Mouse (Mus musculus) limb, embryonic 12.5 days (tissue): ENCODE measurements around the gene Svop. TPM values are rescaled to one million over a fixed set of nuclear protein-coding genes. Genes with fewer than 3 reads are reported as not detected.
A peak's percentile ranks its signal among the peaks of the same experiment; 100 is the strongest.

Experiments used
- ATAC-seq: fragments of 200-750 bp; cut with Nextera tagmentation; 2 replicates; pipeline ENCODE4 v1.8.0; 2017; ENCODE audit warnings: low read depth, moderate TSS enrichment; ENCODE audit not compliant: insufficient number of reproducible peaks, insufficient read depth, low FRiP score, low TSS enrichment
- H3K27ac ChIP-seq: fragments of 300-500 bp; sonication (generic); 2 replicates; pipeline ENCODE4 v1.5.1; 2016; ENCODE audit warnings: mild to moderate bottlenecking, moderate library complexity
- H3K27me3 ChIP-seq: fragments of 300-500 bp; sonication (generic); 2 replicates; pipeline ENCODE4 v1.6.1; 2016; ENCODE audit warnings: mild to moderate bottlenecking, moderate library complexity
- H3K36me3 ChIP-seq: fragments of 300-500 bp; sonication (generic); 2 replicates; pipeline ENCODE4 v1.6.1; 2016; ENCODE audit warnings: mild to moderate bottlenecking, moderate library complexity
- H3K4me1 ChIP-seq: fragments of 300-500 bp; sonication (generic); replicated peaks from 2 replicates; pipeline ENCODE4 v1.6.1; 2016
- H3K4me2 ChIP-seq: fragments of 300-500 bp; sonication (generic); 2 replicates; pipeline ENCODE4 v1.6.1; 2016; ENCODE audit warnings: mild to moderate bottlenecking, moderate library complexity
- H3K4me3 ChIP-seq: fragments of 300-500 bp; sonication (generic); replicated peaks from 2 replicates; pipeline ENCODE4 v1.5.1; 2016; ENCODE audit warnings: mild to moderate bottlenecking
- H3K9ac ChIP-seq: fragments of 300-500 bp; sonication (generic); replicated peaks from 2 replicates; pipeline ENCODE4 v1.6.1; 2016; ENCODE audit warnings: mild to moderate bottlenecking, moderate library complexity
- H3K9me3 ChIP-seq: fragments of 300-500 bp; sonication (generic); 2 replicates; pipeline ENCODE4 v1.6.1; 2016; ENCODE audit warnings: mild to moderate bottlenecking, moderate library complexity
- WGBS: fragments of 180-500 bp; shearing (Covaris S2); methylation state at CpG from one replicate; pipeline ENCODE4 v1.1.7; 2016; 5-methylcytosine and 5-hydroxymethylcytosine counted together
- polyA plus RNA-seq: library from polyadenylated mRNA; unstranded; fragments of >200 nt; fragmentation: Nextera tagmentation; extraction: Ambion mirVana; gene quantifications from 2 replicates; pipeline ENCODE4 v1.2.1, GENCODE M21; 2016

The Svop gene
- polyA plus RNA-seq, 1 experiment from 2014 or later = 0.08 TPM

GRCm38 (mm10) chr5:114024390-114024789 lies 67.0 kb downstream of the Svop start:
- Histone ChIP-seq H3K9ac (no peak overlapping the region), H3K9me3 (no peaks in the 10 kb centered on the region), H3K4me3 (no peak overlapping the region), H3K36me3 (no peaks in the 10 kb centered on the region), H3K27me3 (no peaks in the 10 kb centered on the region), H3K4me1 (no peaks in the 10 kb centered on the region), H3K27ac (no peak overlapping the region), H3K4me2 (0 out of 2 replicates have a peak overlapping the region, but pooled peaks have one; percentile 35)
- 51% methylated on average over 6 of the region's 6 CpGs for WGBS
- no peak for ATAC-seq

- H3K4me1 ChIP-seq = no peaks in the 10 kb centered on the region
- no peak overlapping the region for H3K9ac ChIP-seq
- WGBS = 67% methylated on average over 7 of the region's 7 CpGs
- H3K27ac ChIP-seq = no peak overlapping the region
- H3K27me3 ChIP-seq = no peaks in the 10 kb centered on the region
- no peak for ATAC-seq
- H3K4me3 ChIP-seq = no peak overlapping the region
- no peak overlapping the region for H3K4me2 ChIP-seq
- H3K36me3 ChIP-seq = no peaks in the 10 kb centered on the region
- no peaks in the 10 kb centered on the region for H3K9me3 ChIP-seq
These were observed 76.2 kb downstream of the Svop start for GRCm38 (mm10) chr5:114015121-114015520.

- H3K9ac ChIP-seq = no peak overlapping the region
- H3K27me3 ChIP-seq = no peaks in the 10 kb centered on the region
- no peaks in the 10 kb centered on the region for H3K4me1 ChIP-seq
- no peaks in the 10 kb centered on the region for H3K36me3 ChIP-seq
- H3K27ac ChIP-seq = no peak overlapping the region
- H3K9me3 ChIP-seq = no peaks in the 10 kb centered on the region
- WGBS = 65% methylated on average over 4 of the region's 4 CpGs
- no peak for ATAC-seq
- H3K4me2 ChIP-seq = no peak overlapping the region
- no peak overlapping the region for H3K4me3 ChIP-seq
These were observed 82.3 kb downstream of the Svop start for GRCm38 (mm10) chr5:114009049-114009448.

- Histone ChIP-seq H3K27me3 (peaks cover 5% of the 10 kb centered on the region), H3K36me3 (no peaks in the 10 kb centered on the region), H3K4me1 (no peaks in the 10 kb centered on the region), H3K4me2 (no peak overlapping the region), H3K4me3 (no peak overlapping the region), H3K27ac (no peak overlapping the region), H3K9me3 (no peaks in the 10 kb centered on the region), H3K9ac (no peak overlapping the region)
- ATAC-seq = no peak
- WGBS = 86% methylated on average over 12 of the region's 12 CpGs
These were observed 83.5 kb downstream of the Svop start for GRCm38 (mm10) chr5:114007753-114008453.

- ATAC-seq = no peak
- Histone ChIP-seq H3K9me3 (no peaks in the 10 kb centered on the region), H3K4me3 (no peak overlapping the region), H3K4me1 (no peaks in the 10 kb centered on the region), H3K9ac (no peak overlapping the region), H3K36me3 (no peaks in the 10 kb centered on the region), H3K4me2 (no peak overlapping the region), H3K27me3 (peaks cover 5% of the 10 kb centered on the region), H3K27ac (no peak overlapping the region)
- WGBS = 74% methylated on average over 4 of the region's 4 CpGs
These were observed 84.4 kb downstream of the Svop start for GRCm38 (mm10) chr5:114006974-114007373.

- no peaks in the 10 kb centered on the region for H3K36me3 ChIP-seq
- H3K9ac ChIP-seq = no peak overlapping the region
These were observed 86.3 kb downstream of the Svop start for GRCm38 (mm10) chr5:114005100-114005499.

GRCm38 (mm10) chr5:114004573-114004972 lies 86.8 kb downstream of the Svop start:
- Histone ChIP-seq H3K4me2 (no peak overlapping the region), H3K27ac (no peak overlapping the region), H3K9ac (no peak overlapping the region), H3K4me3 (no peak overlapping the region), H3K36me3 (no peaks in the 10 kb centered on the region), H3K27me3 (peaks cover 5% of the 10 kb centered on the region), H3K4me1 (no peaks in the 10 kb centered on the region), H3K9me3 (no peaks in the 10 kb centered on the region)
- 79% methylated on average over 11 of the region's 11 CpGs for WGBS
- no peak for ATAC-seq

More at GRCm38 (mm10) chr5:114005100-114005499, 86.3 kb downstream of the Svop start:
- no peak overlapping the region for H3K4me3 ChIP-seq
- no peak overlapping the region for H3K4me2 ChIP-seq
- WGBS = 21% methylated on average over 5 of the region's 5 CpGs
- no peaks in the 10 kb centered on the region for H3K4me1 ChIP-seq
- no peak overlapping the region for H3K27ac ChIP-seq
- no peaks in the 10 kb centered on the region for H3K9me3 ChIP-seq
- ATAC-seq = no peak
- peaks cover 5% of the 10 kb centered on the region for H3K27me3 ChIP-seq

- Histone ChIP-seq H3K9me3 (no peaks in the 10 kb centered on the region), H3K4me1 (no peaks in the 10 kb centered on the region), H3K4me2 (no peak within 1 kb of the TSS), H3K9ac (no peak within 1 kb of the TSS), H3K36me3 (no peaks in the 10 kb centered on the region), H3K27me3 (peaks cover 5% of the 10 kb centered on the region), H3K27ac (no peak within 1 kb of the TSS), H3K4me3 (no peak within 1 kb of the TSS)
- no peak for ATAC-seq
- WGBS = 55% methylated on average over 5 of the region's 5 CpGs
These were observed 87.8 kb downstream of the Svop start, which contains the start of gene Dao for GRCm38 (mm10) chr5:114003542-114003941. Gene Dao, plus strand, starts transcription at chr5:114003703.

- Histone ChIP-seq H3K4me2 (no peak overlapping the region), H3K4me1 (peaks cover 2% of the 10 kb centered on the region), H3K9me3 (no peaks in the 10 kb centered on the region), H3K4me3 (no peak overlapping the region), H3K27ac (no peak overlapping the region), H3K36me3 (no peaks in the 10 kb centered on the region), H3K9ac (no peak overlapping the region), H3K27me3 (peaks cover 5% of the 10 kb centered on the region)
- ATAC-seq = no peak
- WGBS = 62% methylated on average over 5 of the region's 5 CpGs
These were observed 92.0 kb downstream of the Svop start for GRCm38 (mm10) chr5:113999382-113999781.

- no peaks in the 10 kb centered on the region for H3K36me3 ChIP-seq
- 57% methylated on average over 2 of the region's 2 CpGs for WGBS
- H3K4me3 ChIP-seq = no peak overlapping the region
- ATAC-seq = no peak
- H3K27ac ChIP-seq = no peak overlapping the region
- no peaks in the 10 kb centered on the region for H3K9me3 ChIP-seq
- no peak overlapping the region for H3K9ac ChIP-seq
- H3K4me1 ChIP-seq = peaks cover 21% of the 10 kb centered on the region
- no peak overlapping the region for H3K4me2 ChIP-seq
- no peaks in the 10 kb centered on the region for H3K27me3 ChIP-seq
These were observed 94.9 kb downstream of the Svop start for GRCm38 (mm10) chr5:113996458-113996857.

- peak; percentile 85 for ATAC-seq
- peaks cover 25% of the 10 kb centered on the region for H3K4me1 ChIP-seq
- under 1% methylated on average over 74 of the region's 83 CpGs for WGBS
These were observed 97.6 kb downstream of the Svop start, which contains the start of gene Ssh1 for GRCm38 (mm10) chr5:113993487-113994465. Gene Ssh1, minus strand, starts transcription at chr5:113993894.

More at GRCm38 (mm10) chr5:113993487-113994465, 97.6 kb downstream of the Svop start, which contains the start of gene Ssh1:
- Histone ChIP-seq H3K27me3 (no peaks in the 10 kb centered on the region), H3K36me3 (peaks cover 6% of the 10 kb centered on the region), H3K9me3 (no peaks in the 10 kb centered on the region), H3K4me3 (peak within 1 kb of the TSS; percentile 81), H3K27ac (peak within 1 kb of the TSS; percentile 91), H3K4me2 (peak within 1 kb of the TSS; percentile 80), H3K9ac (peak within 1 kb of the TSS; percentile 90)
